Mouse (Mus musculus): Measurements from ENCODE around the gene Pnrc1. TPM values are rescaled to one million over a fixed set of nuclear protein-coding genes. Genes with fewer than 3 reads are reported as not detected.

Gene Pnrc1
- polyA plus RNA-seq, 1 experiment from 2014 or later = 85.5 TPM

GRCm38 (mm10) chr4:33281891-33282685, 7.9 kb downstream of the Pnrc1 start:
- Histone ChIP-seq H3K27ac (ENCODE audit: low read depth, low read length) (no peak overlapping the region), H3K9me3 (replicated peaks; ENCODE audit: control insufficient read depth, low read length) (no peaks in the 10 kb centered on the region), H3K4me3 (ENCODE audit: low read depth, low read length) (no peak overlapping the region), H3K4me2 (no peak overlapping the region), H3K9ac (ENCODE audit: low read depth, low read length) (no peak overlapping the region), H3K27me3 (ENCODE audit: control insufficient read depth, insufficient read depth, low read length) (no peaks in the 10 kb centered on the region), H3K36me3 (ENCODE audit: control insufficient read depth, insufficient read depth, low read length) (no peaks in the 10 kb centered on the region), H3K4me1 (ENCODE audit: control insufficient read depth, insufficient read depth, low read length) (no peaks in the 10 kb centered on the region)
- 64% methylated on average over 3 of the region's 3 CpGs for WGBS (ENCODE audit: insufficient replicate concordance)
- ATAC-seq (replicated peaks; ENCODE audit: insufficient number of reproducible peaks, low FRiP score, low TSS enrichment) = no peak

DNA sequence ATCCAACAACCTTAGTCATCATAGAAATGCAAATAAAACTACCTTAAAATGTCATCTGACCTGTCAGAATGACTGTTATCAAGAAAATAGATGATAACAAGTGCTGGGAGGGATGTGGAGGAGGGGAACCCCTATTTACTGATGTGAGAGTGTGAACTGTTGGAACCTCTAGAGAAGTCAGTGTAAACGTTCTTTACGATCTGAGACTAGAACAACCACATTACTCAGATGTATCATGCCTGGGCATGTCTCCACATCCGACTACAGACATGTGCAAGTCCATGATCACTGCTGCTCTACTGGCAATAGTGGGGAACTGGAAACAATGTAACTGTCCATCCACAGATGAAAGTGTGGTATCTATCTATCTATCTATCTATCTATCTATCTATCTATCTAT, 16.5 kb downstream of the Pnrc1 start:
- H3K4me1 ChIP-seq (ENCODE audit: control insufficient read depth, insufficient read depth, low read length) = no peaks in the 10 kb centered on the region
- H3K27me3 ChIP-seq (ENCODE audit: control insufficient read depth, insufficient read depth, low read length) = no peaks in the 10 kb centered on the region
- 71% methylated on average over 3 of the region's 3 CpGs for WGBS (ENCODE audit: insufficient replicate concordance)
- H3K27ac ChIP-seq (ENCODE audit: low read depth, low read length) = no peak overlapping the region
- H3K9me3 ChIP-seq (replicated peaks; ENCODE audit: control insufficient read depth, low read length) = no peaks in the 10 kb centered on the region
- no peak for ATAC-seq (replicated peaks; ENCODE audit: insufficient number of reproducible peaks, low FRiP score, low TSS enrichment)
- no peak overlapping the region for H3K9ac ChIP-seq (ENCODE audit: low read depth, low read length)
- H3K4me2 ChIP-seq = no peak overlapping the region
- no peak overlapping the region for H3K4me3 ChIP-seq (ENCODE audit: low read depth, low read length)
- no peaks in the 10 kb centered on the region for H3K36me3 ChIP-seq (ENCODE audit: control insufficient read depth, insufficient read depth, low read length)

DNA sequence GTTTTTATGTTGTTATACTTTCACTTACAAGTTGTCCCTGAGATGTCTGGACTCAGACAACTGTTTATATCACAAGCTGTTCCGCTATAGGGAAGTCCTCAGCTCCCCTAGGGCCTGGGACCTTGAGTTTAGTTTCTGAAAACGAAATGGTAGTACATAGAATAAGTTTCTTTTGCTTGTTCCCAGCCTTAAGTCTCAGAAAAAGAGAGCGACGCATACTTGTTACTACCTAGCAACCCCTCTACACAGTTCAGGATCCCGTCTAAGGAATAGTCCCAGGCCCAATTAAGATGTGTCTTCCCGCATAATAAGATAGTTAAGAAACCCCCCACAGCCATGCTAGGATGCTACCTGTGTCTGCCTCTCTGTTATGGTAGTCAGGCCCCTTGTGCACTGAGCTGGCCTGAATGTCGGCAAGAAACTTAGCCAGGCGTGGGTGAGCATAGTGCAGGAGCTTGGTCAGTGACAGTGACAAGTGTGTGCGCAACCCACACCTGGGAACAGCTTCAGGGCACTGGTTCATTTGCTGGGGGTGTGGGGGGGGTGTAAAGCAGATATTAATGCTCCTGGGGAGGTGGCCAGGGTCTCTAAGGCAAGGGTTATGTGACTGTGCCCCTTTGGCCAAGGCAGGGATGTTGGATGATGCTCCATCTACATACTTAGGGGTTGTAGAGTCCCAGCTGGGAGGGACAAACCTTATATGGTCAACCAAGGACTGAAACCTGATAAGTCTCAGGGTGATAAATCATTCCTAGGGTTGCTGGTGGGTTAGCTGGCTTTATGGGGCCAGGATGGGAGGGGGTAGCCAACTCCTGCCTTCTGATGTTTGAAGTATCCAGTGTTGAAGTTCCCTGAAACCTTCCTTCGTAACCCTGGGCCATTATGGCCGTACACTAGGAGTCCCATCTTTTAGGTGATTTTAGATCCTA, 19.3 kb downstream of the Pnrc1 start:
- 77% methylated on average over 11 of the region's 11 CpGs for WGBS (ENCODE audit: insufficient replicate concordance)

DNA sequence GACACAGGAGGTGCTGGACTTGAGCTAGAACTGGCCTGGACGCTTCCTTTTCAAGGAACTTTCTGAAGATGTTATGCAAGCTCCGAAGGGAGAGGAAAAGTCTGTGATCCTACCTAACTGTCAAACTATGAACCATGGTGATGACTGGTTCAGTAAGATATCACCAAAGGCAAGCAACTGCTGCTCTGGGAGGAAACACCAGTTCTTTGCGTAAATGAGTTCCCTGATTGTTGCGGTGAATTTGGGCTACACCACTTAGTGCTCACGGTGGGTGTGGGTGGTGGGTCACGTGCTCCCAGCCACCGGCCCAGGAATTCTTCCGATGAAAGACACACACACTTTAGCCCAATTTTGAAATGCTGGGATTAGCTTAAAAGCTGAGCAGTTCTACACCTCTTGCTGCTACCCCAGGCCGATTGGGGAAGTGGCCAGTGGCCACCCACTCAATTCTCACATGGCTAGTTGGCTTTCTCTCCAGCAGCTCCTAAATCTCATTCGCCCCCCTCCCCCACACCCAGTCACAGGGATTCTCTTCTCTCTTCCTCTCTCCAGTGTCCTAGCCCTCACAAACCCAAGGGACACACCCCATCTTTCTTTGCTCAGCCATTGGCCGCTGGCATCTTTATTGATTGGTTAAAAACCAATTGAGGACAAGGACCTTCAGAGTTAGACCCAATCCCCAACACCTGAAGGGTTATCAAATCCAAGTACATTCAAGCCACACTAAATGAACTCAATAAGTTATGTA, 24.8 kb downstream of the Pnrc1 start:
- no peaks in the 10 kb centered on the region for H3K9me3 ChIP-seq (replicated peaks; ENCODE audit: control insufficient read depth, low read length)
- no peaks in the 10 kb centered on the region for H3K36me3 ChIP-seq (ENCODE audit: control insufficient read depth, insufficient read depth, low read length)
- H3K4me3 ChIP-seq (ENCODE audit: low read depth, low read length) = no peak overlapping the region
- H3K9ac ChIP-seq (ENCODE audit: low read depth, low read length) = no peak overlapping the region
- WGBS (ENCODE audit: insufficient replicate concordance) = 73% methylated on average over 11 of the region's 11 CpGs
- no peak overlapping the region for H3K27ac ChIP-seq (ENCODE audit: low read depth, low read length)
- no peak for ATAC-seq (replicated peaks; ENCODE audit: insufficient number of reproducible peaks, low FRiP score, low TSS enrichment)
- H3K4me1 ChIP-seq (ENCODE audit: control insufficient read depth, insufficient read depth, low read length) = peaks cover 6% of the 10 kb centered on the region
- H3K27me3 ChIP-seq (ENCODE audit: control insufficient read depth, insufficient read depth, low read length) = no peaks in the 10 kb centered on the region
- H3K4me2 ChIP-seq = no peak overlapping the region

More for the DNA sequence above, 19.3 kb downstream of the Pnrc1 start:
- Histone ChIP-seq H3K27ac (ENCODE audit: low read depth, low read length) (no peak overlapping the region), H3K27me3 (ENCODE audit: control insufficient read depth, insufficient read depth, low read length) (no peaks in the 10 kb centered on the region), H3K9ac (ENCODE audit: low read depth, low read length) (no peak overlapping the region), H3K4me1 (ENCODE audit: control insufficient read depth, insufficient read depth, low read length) (no peaks in the 10 kb centered on the region), H3K4me2 (no peak overlapping the region), H3K4me3 (ENCODE audit: low read depth, low read length) (no peak overlapping the region), H3K9me3 (replicated peaks; ENCODE audit: control insufficient read depth, low read length) (no peaks in the 10 kb centered on the region), H3K36me3 (ENCODE audit: control insufficient read depth, insufficient read depth, low read length) (no peaks in the 10 kb centered on the region)
- ATAC-seq (replicated peaks; ENCODE audit: insufficient number of reproducible peaks, low FRiP score, low TSS enrichment) = no peak

DNA sequence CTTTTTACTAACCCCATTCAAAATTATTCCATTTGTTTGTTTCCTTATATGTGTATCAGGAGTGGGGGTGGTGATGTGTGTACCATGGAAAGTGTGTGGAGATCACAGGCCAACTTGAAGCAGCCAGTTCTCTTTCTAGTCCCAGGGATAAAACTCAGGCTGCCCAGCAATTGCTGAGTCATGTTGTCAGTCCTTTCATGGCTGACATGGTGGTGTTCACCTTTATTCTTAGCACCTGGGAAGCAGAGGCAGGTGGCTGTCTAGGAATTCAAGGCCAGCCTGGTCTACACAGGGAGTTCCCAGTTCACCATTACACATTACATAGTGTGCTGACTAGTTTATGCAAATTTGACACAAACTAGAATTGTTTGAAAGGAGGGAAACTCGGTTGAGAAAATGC, 27.1 kb downstream of the Pnrc1 start:
- no peaks in the 10 kb centered on the region for H3K27me3 ChIP-seq (ENCODE audit: control insufficient read depth, insufficient read depth, low read length)
- ATAC-seq (replicated peaks; ENCODE audit: insufficient number of reproducible peaks, low FRiP score, low TSS enrichment) = no peak
- no peak overlapping the region for H3K27ac ChIP-seq (ENCODE audit: low read depth, low read length)
- no peaks in the 10 kb centered on the region for H3K36me3 ChIP-seq (ENCODE audit: control insufficient read depth, insufficient read depth, low read length)
- no peak overlapping the region for H3K4me2 ChIP-seq
- H3K4me3 ChIP-seq (ENCODE audit: low read depth, low read length) = no peak overlapping the region
- H3K9me3 ChIP-seq (replicated peaks; ENCODE audit: control insufficient read depth, low read length) = no peaks in the 10 kb centered on the region
- WGBS (ENCODE audit: insufficient replicate concordance) = 69% methylated on average over 1 of the region's 1 CpGs
- H3K4me1 ChIP-seq (ENCODE audit: control insufficient read depth, insufficient read depth, low read length) = peaks cover 6% of the 10 kb centered on the region
- H3K9ac ChIP-seq (ENCODE audit: low read depth, low read length) = no peak overlapping the region

- no peak overlapping the region for H3K4me3 ChIP-seq (ENCODE audit: low read depth, low read length)
- no peaks in the 10 kb centered on the region for H3K9me3 ChIP-seq (replicated peaks; ENCODE audit: control insufficient read depth, low read length)
- no peak overlapping the region for H3K9ac ChIP-seq (ENCODE audit: low read depth, low read length)
- peak overlapping the region; percentile 19 for H3K4me2 ChIP-seq
- WGBS (ENCODE audit: insufficient replicate concordance) = 30% methylated on average over 7 of the region's 7 CpGs
- peak; percentile 70 for ATAC-seq (replicated peaks; ENCODE audit: insufficient number of reproducible peaks, low FRiP score, low TSS enrichment)
- H3K4me1 ChIP-seq (ENCODE audit: control insufficient read depth, insufficient read depth, low read length) = peaks cover 6% of the 10 kb centered on the region
- no peaks in the 10 kb centered on the region for H3K36me3 ChIP-seq (ENCODE audit: control insufficient read depth, insufficient read depth, low read length)
- peak overlapping the region; percentile 77 for H3K27ac ChIP-seq (ENCODE audit: low read depth, low read length)
- no peaks in the 10 kb centered on the region for H3K27me3 ChIP-seq (ENCODE audit: control insufficient read depth, insufficient read depth, low read length)
Observed at GRCm38 (mm10) chr4:33261311-33261753, 28.6 kb downstream of the Pnrc1 start.

DNA sequence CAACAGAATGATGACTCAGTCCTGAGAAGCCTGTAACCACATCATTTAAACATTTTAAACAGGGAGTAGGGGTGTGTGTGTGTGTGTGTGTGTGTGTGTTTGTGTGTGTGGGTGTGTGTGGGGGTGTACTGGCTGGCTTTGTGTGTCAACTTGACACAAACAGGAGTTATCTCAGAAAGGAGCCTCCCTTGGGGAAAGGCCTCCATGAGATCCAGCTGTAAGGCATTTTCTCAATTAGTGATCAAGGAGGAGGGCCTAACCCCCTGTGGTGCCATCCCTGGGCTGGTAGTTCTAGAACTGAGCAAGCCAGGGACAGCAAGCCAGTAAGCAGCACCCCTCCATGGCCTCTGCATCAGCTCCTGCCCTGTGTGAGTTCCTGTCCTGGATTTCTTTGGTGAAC, 29.7 kb downstream of the Pnrc1 start:
- peaks cover 6% of the 10 kb centered on the region for H3K4me1 ChIP-seq (ENCODE audit: control insufficient read depth, insufficient read depth, low read length)
- H3K27ac ChIP-seq (ENCODE audit: low read depth, low read length) = no peak overlapping the region
- no peaks in the 10 kb centered on the region for H3K27me3 ChIP-seq (ENCODE audit: control insufficient read depth, insufficient read depth, low read length)
- no peak for ATAC-seq (replicated peaks; ENCODE audit: insufficient number of reproducible peaks, low FRiP score, low TSS enrichment)
- no peak overlapping the region for H3K4me2 ChIP-seq
- no peaks in the 10 kb centered on the region for H3K36me3 ChIP-seq (ENCODE audit: control insufficient read depth, insufficient read depth, low read length)
- no peaks in the 10 kb centered on the region for H3K9me3 ChIP-seq (replicated peaks; ENCODE audit: control insufficient read depth, low read length)
- no peak overlapping the region for H3K9ac ChIP-seq (ENCODE audit: low read depth, low read length)
- H3K4me3 ChIP-seq (ENCODE audit: low read depth, low read length) = no peak overlapping the region

DNA sequence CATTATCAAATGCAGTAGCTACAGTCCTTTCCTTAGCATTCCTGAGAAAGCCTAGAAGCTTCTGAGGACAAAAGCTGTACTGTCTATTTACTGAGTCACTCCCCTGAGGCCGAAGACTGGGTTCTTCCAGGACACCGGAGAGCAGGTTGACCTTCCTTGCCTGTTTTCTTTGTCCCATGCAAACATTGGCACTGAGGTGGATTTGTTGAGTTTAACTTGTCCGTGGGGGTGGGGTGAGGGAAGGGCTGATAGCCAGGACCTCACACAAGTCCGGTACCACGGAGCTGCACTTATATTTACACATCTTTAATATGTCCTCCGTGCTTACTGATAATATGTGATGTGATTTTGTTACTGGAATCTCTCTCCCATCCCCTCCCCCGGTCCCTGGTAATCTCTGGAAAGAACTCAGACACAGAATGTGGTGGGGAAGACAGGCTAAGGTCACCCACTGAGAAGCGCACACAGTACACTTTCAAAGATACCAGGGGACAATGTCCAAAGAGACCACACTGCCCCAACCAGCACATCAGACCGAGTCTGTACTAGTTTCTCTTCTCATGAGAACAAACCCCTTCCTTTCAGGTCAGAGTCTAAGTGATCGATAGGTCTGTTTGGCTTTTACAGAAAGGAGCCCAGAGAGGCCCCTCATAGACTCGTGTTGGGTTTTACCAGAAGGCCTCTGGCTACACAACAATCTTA, 32.5 kb downstream of the Pnrc1 start:
- Histone ChIP-seq H3K4me3 (ENCODE audit: low read depth, low read length) (no peak overlapping the region), H3K27me3 (ENCODE audit: control insufficient read depth, insufficient read depth, low read length) (no peaks in the 10 kb centered on the region), H3K4me1 (ENCODE audit: control insufficient read depth, insufficient read depth, low read length) (peaks cover 6% of the 10 kb centered on the region), H3K36me3 (ENCODE audit: control insufficient read depth, insufficient read depth, low read length) (no peaks in the 10 kb centered on the region), H3K9ac (ENCODE audit: low read depth, low read length) (no peak overlapping the region), H3K4me2 (no peak overlapping the region), H3K27ac (ENCODE audit: low read depth, low read length) (no peak overlapping the region), H3K9me3 (replicated peaks; ENCODE audit: control insufficient read depth, low read length) (no peaks in the 10 kb centered on the region)
- WGBS (ENCODE audit: insufficient replicate concordance) = 68% methylated on average over 11 of the region's 11 CpGs
- ATAC-seq (replicated peaks; ENCODE audit: insufficient number of reproducible peaks, low FRiP score, low TSS enrichment) = no peak
